Mouse (Mus musculus): ENCODE data around the gene Ssmem1.

DNA sequence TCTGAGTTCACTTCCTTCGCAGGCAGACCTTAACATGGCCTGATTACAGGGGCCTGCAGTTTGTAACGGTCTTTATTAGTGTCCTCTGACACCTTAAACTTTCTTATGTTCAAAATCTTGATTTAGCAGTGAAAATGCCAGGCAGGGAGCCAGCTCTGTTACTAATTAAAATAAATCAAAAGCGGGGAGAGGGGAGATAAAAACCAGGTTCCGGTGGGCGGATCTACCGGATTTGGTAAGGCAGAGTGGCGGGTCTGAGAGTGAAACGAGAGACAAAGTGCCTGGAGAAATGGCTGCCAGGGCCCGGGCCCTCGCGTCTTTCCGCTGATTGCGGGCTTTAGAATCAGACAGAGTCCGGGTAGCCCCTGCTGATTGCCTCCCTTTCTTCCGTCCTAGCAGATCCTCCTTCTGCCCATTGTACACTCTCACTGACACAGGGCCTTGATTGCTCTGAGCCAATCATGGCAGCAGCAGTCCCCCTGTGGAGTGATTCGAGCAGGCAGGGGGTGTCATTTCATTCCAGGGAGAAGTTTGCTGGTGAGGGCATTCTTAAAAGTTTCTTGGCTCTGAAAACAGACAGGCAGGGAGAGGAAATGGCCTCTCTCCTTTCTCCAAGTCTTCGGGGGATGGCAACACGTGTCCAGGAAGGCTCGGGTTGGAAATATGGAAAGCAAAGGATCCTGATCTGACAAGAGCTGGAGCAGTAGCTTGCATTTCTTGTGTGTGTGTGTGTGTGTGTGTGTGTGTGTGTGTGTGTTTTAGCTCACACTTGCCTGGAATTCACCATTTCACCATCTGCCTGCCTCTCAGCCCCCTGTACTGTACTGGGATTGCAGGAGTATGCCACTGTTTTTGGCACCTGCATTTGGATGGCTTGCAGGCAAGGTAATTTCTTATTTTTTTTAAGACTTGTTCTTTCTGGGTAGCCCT, 17.2 kb downstream of the Ssmem1 start:
- TF ChIP-seq CTCF (IDR thresholded peaks at IDR 0.05) (no peak), POLR2A (IDR thresholded peaks at IDR 0.05; ENCODE audit: insufficient read depth, low read depth, low read length) (no peak)
